In the genomic region with DNA sequence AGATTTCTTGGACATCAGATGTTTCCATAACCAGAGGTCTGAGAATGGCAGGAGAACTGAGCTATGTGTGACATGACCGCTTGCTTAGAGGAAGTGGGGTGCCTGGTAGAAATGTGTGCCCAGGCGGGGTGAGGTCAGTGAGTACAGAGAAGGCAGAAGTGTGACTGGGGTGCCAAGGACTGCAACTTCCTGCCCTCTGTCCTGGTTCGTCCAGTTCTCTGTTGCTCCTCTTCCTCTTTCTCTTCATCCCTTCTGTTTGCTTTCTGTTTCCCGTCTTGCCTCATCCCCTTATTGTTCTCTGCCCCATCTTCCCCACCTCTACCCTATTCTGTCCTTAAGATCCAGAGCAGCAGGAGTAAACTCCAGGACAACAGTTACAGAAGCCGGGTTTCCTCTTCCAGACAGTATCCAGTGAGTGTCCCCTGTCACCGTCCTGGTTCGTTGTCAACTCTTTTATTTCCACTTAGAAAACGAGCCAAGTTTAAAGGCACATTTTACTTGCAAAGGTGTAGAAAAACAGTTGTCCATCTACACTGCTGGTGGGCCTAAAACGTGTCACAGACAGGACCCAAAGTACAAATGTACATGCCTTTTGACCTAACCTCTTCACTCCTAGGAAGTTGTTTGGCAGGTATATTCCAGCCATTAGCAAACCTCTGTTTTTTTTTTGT, we compare ENCODE assay signal across 9 mouse cellular contexts. TPM values are rescaled to one million over a fixed set of nuclear protein-coding genes. Genes with fewer than 3 reads are reported as not detected.
DNase-seq lines count a peak whose midpoint lies in the region; ATAC-seq and TF ChIP-seq lines count a peak whose summit lies in the region.
"Had no signal": no experiment of that assay in that cellular context is flagged by ENCODE, and none has a peak within 500 bp of the region (broad histone marks: within the 10 kb centered on the region; RNA-seq: fewer than 3 reads in every experiment).

No protein-coding gene starts in this region.

- peak; percentile 50; the same call in 1 of the 2 replicates for TF ChIP-seq EP300 in liver, postnatal 0 days (IDR thresholded peaks at IDR 0.05; ENCODE audit: low read depth)
- no peak for TF ChIP-seq EP300 in stomach, postnatal 0 days (optimal IDR thresholded peaks at IDR 0.05)

- 27% methylated on average over 9 of the region's 9 CpGs for WGBS in spleen, adult 2 months
- 29% methylated on average over 9 of the region's 9 CpGs for WGBS in liver, postnatal 0 days (ENCODE audit: insufficient replicate concordance)
- 61% methylated on average over 9 of the region's 9 CpGs for WGBS in stomach, postnatal 0 days
- WGBS in neural tube, embryonic 15.5 days: 77% methylated on average over 9 of the region's 9 CpGs

- peaks cover 10% of the 10 kb centered on the region; the same call in 1 of the 2 replicates for H3K4me1 ChIP-seq in spleen, adult 2 months (ENCODE audit: control insufficient read depth, insufficient read depth, insufficient read length)
- peaks cover 38% of the 10 kb centered on the region for H3K4me1 ChIP-seq in liver, postnatal 0 days (ENCODE audit: insufficient read depth)
- H3K4me1 ChIP-seq in stomach, postnatal 0 days (replicated peaks; ENCODE audit: control insufficient read depth, insufficient read depth): peaks cover 2% of the 10 kb centered on the region; the same call in 1 of the 2 replicates
- no peaks in the 10 kb centered on the region for H3K4me1 ChIP-seq in neural tube, embryonic 15.5 days

- H3K4me3 ChIP-seq in spleen, adult 2 months (ENCODE audit: extremely low read depth, insufficient read depth, insufficient read length): no peak overlapping the region
- H3K4me3 ChIP-seq in liver, postnatal 0 days (ENCODE audit: low read depth, low read length): no peak overlapping the region
- H3K4me3 ChIP-seq in stomach, postnatal 0 days (ENCODE audit: low read depth, low read length): no peak overlapping the region
- H3K4me3 ChIP-seq in neural tube, embryonic 15.5 days (replicated peaks): no peak overlapping the region

- 0 out of 2 replicates have a peak, but pooled peaks have one; percentile 38 for ATAC-seq in frontal cortex, adult (ENCODE audit: low TSS enrichment)
- ATAC-seq in liver, postnatal 0 days: peak; percentile 55
- peak; percentile 77 for ATAC-seq in stomach, postnatal 0 days (ENCODE audit: low FRiP score, low TSS enrichment)
- no peak for ATAC-seq in neural tube, embryonic 15.5 days (ENCODE audit: low FRiP score)

- no peak overlapping the region for H3K9ac ChIP-seq in liver, postnatal 0 days (replicated peaks)
- no peak overlapping the region for H3K9ac ChIP-seq in stomach, postnatal 0 days (ENCODE audit: low read length)
- no peak overlapping the region for H3K9ac ChIP-seq in neural tube, embryonic 15.5 days (replicated peaks)

- TF ChIP-seq CTCF in spleen, adult 2 months (IDR thresholded peaks at IDR 0.05; ENCODE audit: extremely low read depth, insufficient read depth, insufficient read length, insufficient replicate concordance): no peak
- no peak for TF ChIP-seq CTCF in liver, postnatal 0 days (IDR thresholded peaks at IDR 0.05; ENCODE audit: low read depth)
- TF ChIP-seq CTCF in stomach, postnatal 0 days (IDR thresholded peaks at IDR 0.05; ENCODE audit: low read depth): no peak

- H3K27ac ChIP-seq in spleen, adult 2 months (ENCODE audit: insufficient read depth, low read length): peak overlapping the region; percentile 4; the same call in 1 of the 2 replicates
- H3K27ac ChIP-seq in liver, postnatal 0 days (ENCODE audit: low read depth): peak overlapping the region; percentile 72
- H3K27ac ChIP-seq in stomach, postnatal 0 days (replicated peaks): peak overlapping the region; percentile 74
- no peak overlapping the region for H3K27ac ChIP-seq in neural tube, embryonic 15.5 days (replicated peaks)

- 0 out of 2 replicates have a peak overlapping the region, but pooled peaks have one; percentile 1 for H3K4me2 ChIP-seq in liver, postnatal 0 days (ENCODE audit: low read depth, low read length)
- H3K4me2 ChIP-seq in stomach, postnatal 0 days (replicated peaks; ENCODE audit: low read depth): no peak overlapping the region
- H3K4me2 ChIP-seq in neural tube, embryonic 15.5 days: no peak overlapping the region

- DNase-seq in frontal cortex, postnatal 36 days (ENCODE audit: low spot score in 2 of 2): no peak
- DNase-seq in spleen, adult 2 months (ENCODE audit: low read depth in 1 of 2, low spot score in 2 of 2): peak in 1 of 2 experiments; percentile 57
- DNase-seq in spleen, adult 12 weeks (ENCODE audit: low spot score): no peak
- DNase-seq in liver, postnatal 0 days: peak; percentile 45
- peak; percentile 62 for DNase-seq in stomach, postnatal 0 days (ENCODE audit: low spot score)
- no peak for DNase-seq in cerebellum, postnatal 4 days (ENCODE audit: low spot score in 2 of 2)
- DNase-seq: cerebellum, adult 2 months had no signal

- H3K9me3 ChIP-seq in liver, postnatal 0 days (ENCODE audit: low read length): no peaks in the 10 kb centered on the region
- no peaks in the 10 kb centered on the region for H3K9me3 ChIP-seq in stomach, postnatal 0 days (ENCODE audit: control insufficient read depth, low read length)
- H3K9me3 ChIP-seq in neural tube, embryonic 15.5 days (replicated peaks): no peaks in the 10 kb centered on the region

- H3K36me3 ChIP-seq in spleen, adult 2 months (ENCODE audit: control insufficient read depth, insufficient read depth, low read length): no peaks in the 10 kb centered on the region
- H3K36me3 ChIP-seq in liver, postnatal 0 days (replicated peaks; ENCODE audit: insufficient read depth, low read length): no peaks in the 10 kb centered on the region
- H3K36me3 ChIP-seq in stomach, postnatal 0 days (ENCODE audit: control insufficient read depth, insufficient read depth, low read length): no peaks in the 10 kb centered on the region
- H3K36me3 ChIP-seq in neural tube, embryonic 15.5 days: no peaks in the 10 kb centered on the region

- no peaks in the 10 kb centered on the region for H3K27me3 ChIP-seq in spleen, adult 2 months (ENCODE audit: control insufficient read depth, insufficient read depth, low read length)
- H3K27me3 ChIP-seq in liver, postnatal 0 days (ENCODE audit: insufficient read depth, low read length): no peaks in the 10 kb centered on the region
- H3K27me3 ChIP-seq in stomach, postnatal 0 days (ENCODE audit: control insufficient read depth, insufficient read depth, low read length): no peaks in the 10 kb centered on the region
- no peaks in the 10 kb centered on the region for H3K27me3 ChIP-seq in neural tube, embryonic 15.5 days (replicated peaks)

- no peak for TF ChIP-seq POLR2A in spleen, adult 2 months (IDR thresholded peaks at IDR 0.05; ENCODE audit: low read depth, low read length)

RNA-seq across cellular contexts. Expression of a gene that starts 49.7 kb away (rescaled TPM):
- 57.9 and 62.6 TPM in 2 replicates for polyA plus RNA-seq in spleen, adult 2 months (2012; rRNA removed)
- polyA plus RNA-seq in liver, postnatal 0 days (2015; fragmentation: Nextera tagmentation; extraction: Ambion mirVana): 8.3 and 8.4 TPM in 2 replicates
- polyA plus RNA-seq in stomach, postnatal 0 days (2015; fragmentation: Nextera tagmentation; extraction: Ambion mirVana): 18.9 and 19.0 TPM in 2 replicates
- polyA plus RNA-seq in neural tube, embryonic 15.5 days (2015; fragmentation: Nextera tagmentation; extraction: Ambion mirVana): 16.3 and 16.7 TPM in 2 replicates

Comparison
In these comparisons a context has a peak if more than half of its experiments do, and no peak if none do; other contexts are left out.
1. DNase-seq: peak in liver, postnatal 0 days (single experiment) and stomach, postnatal 0 days (single experiment); none in frontal cortex, postnatal 36 days (0 of 2), spleen, adult 12 weeks (single experiment) and cerebellum, postnatal 4 days (0 of 2).